Mouse (Mus musculus): ENCODE measurements around the gene Htr3b. TPM values are rescaled to one million over a fixed set of nuclear protein-coding genes. Genes with fewer than 3 reads are reported as not detected.

The Htr3b gene
- polyA plus RNA-seq (2014; fragmentation: Nextera tagmentation; extraction: Ambion mirVana), result 0.13 and 0.14 TPM in 2 replicates

DNA sequence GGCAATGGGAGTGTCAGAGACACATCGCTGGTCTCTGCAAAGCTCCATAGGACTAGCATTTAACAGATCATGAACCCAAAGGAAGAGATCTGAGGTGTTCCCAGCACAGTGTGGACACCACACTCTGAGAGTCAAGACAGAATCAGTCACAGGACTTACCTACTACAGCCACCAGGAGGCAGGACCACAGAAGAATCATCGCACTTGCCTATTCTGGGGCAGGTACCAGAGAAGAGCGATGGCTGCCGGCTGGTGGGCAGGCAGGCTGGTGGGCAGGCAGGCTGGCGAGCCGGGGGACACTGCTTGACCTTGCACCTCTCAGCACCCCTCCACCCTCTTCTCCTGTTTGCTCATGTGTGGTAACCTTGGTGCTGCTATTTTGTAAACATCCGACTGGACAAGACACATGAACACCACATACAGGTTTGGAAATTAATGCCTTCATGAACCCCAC is at the start of gene Htr3b:
TSS of gene Htr3b (minus strand) at position 404 of the 454 bp plus-strand sequence.
- no peak within 1 kb of the TSS for H3K4me3 ChIP-seq (replicated peaks; ENCODE audit: low read length)
- DNase-seq (ENCODE audit: low spot score) (no peak), ATAC-seq (ENCODE audit: low FRiP score) (no peak)
- H3K4me2 ChIP-seq (replicated peaks), result no peak within 1 kb of the TSS
- peaks cover 10% of the 10 kb centered on the region; the same call in 1 of the 2 replicates for H3K4me1 ChIP-seq (replicated peaks; ENCODE audit: control insufficient read depth, insufficient read depth, low read length)
- H3K36me3 ChIP-seq (replicated peaks; ENCODE audit: control insufficient read depth, insufficient read depth), result no peaks in the 10 kb centered on the region
- no peaks in the 10 kb centered on the region for H3K27me3 ChIP-seq (ENCODE audit: control insufficient read depth, insufficient read depth, low read length)
- H3K9me3 ChIP-seq (ENCODE audit: control insufficient read depth, low read length), result no peaks in the 10 kb centered on the region
- 64% methylated on average over 7 of the region's 7 CpGs for WGBS
- no peak within 1 kb of the TSS for H3K27ac ChIP-seq
- no peak within 1 kb of the TSS for H3K9ac ChIP-seq

DNA sequence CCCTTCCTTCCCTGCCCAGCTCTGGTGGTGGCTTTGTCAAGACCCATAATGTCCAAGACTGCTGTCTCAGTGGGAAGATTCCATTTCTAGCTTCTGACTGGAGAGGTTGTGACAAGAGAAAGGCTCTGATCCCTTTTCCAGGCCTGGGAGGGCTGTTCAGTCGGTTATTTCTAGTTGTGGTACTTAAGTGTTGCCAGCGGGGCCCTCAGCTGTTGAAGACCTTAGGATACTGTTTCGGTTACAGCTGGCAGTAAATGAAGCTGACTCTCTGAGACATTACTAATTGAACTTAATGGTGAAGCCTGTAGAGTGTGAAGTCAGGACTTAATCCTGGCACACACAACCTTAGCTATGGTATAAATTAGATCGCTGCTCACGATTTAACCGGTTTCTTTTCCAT is 34.5 kb upstream of the Htr3b start:
- DNase-seq (ENCODE audit: low spot score), result no peak
- no peaks in the 10 kb centered on the region for H3K27me3 ChIP-seq (ENCODE audit: control insufficient read depth, insufficient read depth, low read length)
- 85% methylated on average over 6 of the region's 6 CpGs for whole genome bisulfite sequencing

DNA sequence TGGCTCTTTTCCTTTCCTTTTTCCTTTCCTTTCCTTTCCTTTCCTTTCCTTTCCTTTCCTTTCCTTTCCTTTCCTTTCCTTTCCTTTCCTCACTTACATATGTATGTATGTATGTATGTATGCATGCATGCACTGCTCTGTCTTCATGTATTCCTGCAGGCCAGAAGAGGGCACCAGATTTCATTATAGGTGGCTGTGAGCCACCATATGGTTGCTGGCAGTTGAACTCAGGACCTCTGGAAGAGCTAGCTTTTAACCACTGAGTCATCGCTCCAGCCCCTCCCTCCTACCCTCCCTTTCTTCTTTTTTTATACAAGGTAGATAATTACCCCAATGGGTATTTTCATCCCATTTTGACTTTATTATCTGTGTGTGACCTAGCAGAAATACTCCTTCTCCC is 30.9 kb upstream of the Htr3b start:
- DNase-seq (ENCODE audit: low spot score) (no peak), ATAC-seq (ENCODE audit: low FRiP score) (no peak)
- Histone ChIP-seq H3K4me3 (replicated peaks; ENCODE audit: low read length) (no peak overlapping the region), H3K9me3 (ENCODE audit: control insufficient read depth, low read length) (no peaks in the 10 kb centered on the region), H3K27ac (no peak overlapping the region), H3K36me3 (replicated peaks; ENCODE audit: control insufficient read depth, insufficient read depth) (peaks cover 4% of the 10 kb centered on the region; the same call in 1 of the 2 replicates), H3K4me2 (replicated peaks) (no peak overlapping the region), H3K9ac (no peak overlapping the region), H3K27me3 (ENCODE audit: control insufficient read depth, insufficient read depth, low read length) (no peaks in the 10 kb centered on the region), H3K4me1 (replicated peaks; ENCODE audit: control insufficient read depth, insufficient read depth, low read length) (no peaks in the 10 kb centered on the region)
- 92% methylated on average over 1 of the region's 1 CpGs for WGBS

More for the DNA sequence above, 34.5 kb upstream of the Htr3b start:
- Histone ChIP-seq H3K9me3 (ENCODE audit: control insufficient read depth, low read length) (no peaks in the 10 kb centered on the region), H3K36me3 (replicated peaks; ENCODE audit: control insufficient read depth, insufficient read depth) (peaks cover 38% of the 10 kb centered on the region), H3K27ac (no peak overlapping the region), H3K4me2 (replicated peaks) (no peak overlapping the region), H3K4me3 (replicated peaks; ENCODE audit: low read length) (no peak overlapping the region), H3K9ac (no peak overlapping the region), H3K4me1 (replicated peaks; ENCODE audit: control insufficient read depth, insufficient read depth, low read length) (no peaks in the 10 kb centered on the region)
- no peak for ATAC-seq (ENCODE audit: low FRiP score)

DNA sequence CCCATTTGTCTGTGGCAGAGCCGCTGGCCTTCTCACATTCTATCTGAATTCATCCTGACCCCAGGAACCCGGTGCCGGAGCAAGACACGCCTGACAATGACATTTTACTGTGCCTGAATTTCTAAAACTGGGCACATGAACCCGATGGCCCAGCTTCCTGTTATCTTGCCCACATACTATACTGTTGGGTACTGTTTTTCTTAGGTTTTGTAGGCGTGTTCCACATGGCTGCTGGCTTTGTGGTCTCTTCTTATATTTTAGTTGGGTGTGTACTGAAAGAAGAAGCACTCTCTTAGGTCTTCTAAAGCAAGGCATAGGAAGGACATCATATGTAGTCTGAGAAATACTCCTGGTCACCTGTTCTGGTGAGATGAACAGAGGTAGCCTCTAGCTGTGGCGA is 30.0 kb upstream of the Htr3b start:
- Histone ChIP-seq H3K4me2 (replicated peaks) (no peak overlapping the region), H3K9me3 (ENCODE audit: control insufficient read depth, low read length) (no peaks in the 10 kb centered on the region), H3K36me3 (replicated peaks; ENCODE audit: control insufficient read depth, insufficient read depth) (no peaks in the 10 kb centered on the region), H3K27me3 (ENCODE audit: control insufficient read depth, insufficient read depth, low read length) (no peaks in the 10 kb centered on the region), H3K4me1 (replicated peaks; ENCODE audit: control insufficient read depth, insufficient read depth, low read length) (no peaks in the 10 kb centered on the region), H3K4me3 (replicated peaks; ENCODE audit: low read length) (no peak overlapping the region), H3K27ac (no peak overlapping the region), H3K9ac (no peak overlapping the region)
- no peak for ATAC-seq (ENCODE audit: low FRiP score)
- DNase-seq (ENCODE audit: low spot score), result no peak
- 94% methylated on average over 7 of the region's 7 CpGs for WGBS

DNA sequence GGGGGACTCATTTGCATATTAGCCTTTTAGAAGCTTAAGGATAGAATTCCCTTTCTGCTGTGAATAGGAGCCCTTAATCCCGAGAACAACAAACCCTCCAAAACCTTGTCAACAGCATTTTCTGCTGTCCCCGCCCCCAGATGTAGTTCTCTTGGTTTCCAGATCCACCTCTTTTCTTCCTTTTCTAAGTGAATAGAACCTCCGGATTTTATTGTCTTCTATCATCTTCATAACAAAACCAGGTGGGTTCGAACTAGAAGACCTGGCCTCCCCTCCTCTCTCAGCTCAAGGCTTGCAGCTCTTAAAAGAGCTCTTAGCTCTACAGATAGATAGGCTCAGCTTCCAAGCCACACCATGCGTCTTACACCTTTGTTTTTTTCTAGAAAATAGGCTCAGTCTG is 26.9 kb upstream of the Htr3b start:
- Histone ChIP-seq H3K9ac (no peak overlapping the region), H3K27ac (no peak overlapping the region), H3K4me1 (replicated peaks; ENCODE audit: control insufficient read depth, insufficient read depth, low read length) (peaks cover 11% of the 10 kb centered on the region), H3K27me3 (ENCODE audit: control insufficient read depth, insufficient read depth, low read length) (no peaks in the 10 kb centered on the region), H3K36me3 (replicated peaks; ENCODE audit: control insufficient read depth, insufficient read depth) (no peaks in the 10 kb centered on the region), H3K4me2 (replicated peaks) (no peak overlapping the region), H3K9me3 (ENCODE audit: control insufficient read depth, low read length) (no peaks in the 10 kb centered on the region), H3K4me3 (replicated peaks; ENCODE audit: low read length) (no peak overlapping the region)
- no peak for ATAC-seq (ENCODE audit: low FRiP score)
- WGBS, result 66% methylated on average over 5 of the region's 5 CpGs
- DNase-seq (ENCODE audit: low spot score), result no peak

DNA sequence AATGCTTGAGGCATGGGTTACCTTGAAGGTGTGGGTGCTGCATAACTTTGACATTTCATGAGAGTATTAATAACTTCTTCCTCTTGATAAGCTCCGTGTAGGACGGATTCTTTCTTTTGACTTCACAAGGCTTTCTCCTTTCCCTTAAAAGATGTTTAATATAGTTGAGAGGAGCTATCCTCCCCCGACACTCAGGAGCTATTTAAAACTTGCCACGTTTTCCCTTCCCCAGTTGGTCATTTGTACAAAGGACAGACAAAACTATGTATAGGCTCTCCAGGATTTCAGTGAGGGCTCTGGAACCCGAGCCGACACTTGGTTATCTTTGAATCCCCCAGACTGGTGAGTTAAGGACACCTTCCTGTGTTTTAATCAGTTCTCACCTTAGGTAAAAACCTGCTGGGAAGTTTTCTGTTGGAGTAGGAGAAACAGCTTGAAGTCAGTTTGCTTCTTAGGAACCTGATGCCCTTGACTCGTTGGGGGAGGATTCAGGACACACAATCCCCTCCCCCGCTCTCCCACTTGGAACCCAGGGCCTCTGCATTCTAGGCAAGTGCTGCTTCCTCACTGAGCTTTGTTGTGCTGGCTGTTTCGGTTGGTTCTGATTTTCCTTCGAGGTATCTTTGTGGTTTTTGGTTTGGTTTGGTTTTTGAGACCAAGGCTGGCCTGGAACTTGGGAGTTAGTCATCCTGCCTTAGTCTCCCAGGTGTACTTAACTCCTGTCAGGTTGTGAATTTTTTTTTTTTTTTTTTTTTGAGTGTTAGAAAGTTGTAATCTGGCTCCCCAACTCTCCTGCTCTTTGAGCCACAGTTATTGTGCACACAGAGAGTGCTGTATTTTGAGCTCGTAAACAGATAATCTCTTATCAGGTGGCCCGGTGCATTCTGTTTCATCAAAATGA is 22.7 kb upstream of the Htr3b start:
- no peaks in the 10 kb centered on the region for H3K27me3 ChIP-seq (ENCODE audit: control insufficient read depth, insufficient read depth, low read length)
- H3K27ac ChIP-seq, result no peak overlapping the region
- ATAC-seq (ENCODE audit: low FRiP score), result no peak
- H3K4me1 ChIP-seq (replicated peaks; ENCODE audit: control insufficient read depth, insufficient read depth, low read length), result peaks cover 25% of the 10 kb centered on the region
- no peaks in the 10 kb centered on the region for H3K36me3 ChIP-seq (replicated peaks; ENCODE audit: control insufficient read depth, insufficient read depth)
- 27% methylated on average over 12 of the region's 12 CpGs for WGBS
- DNase-seq (ENCODE audit: low spot score), result no peak
- H3K4me2 ChIP-seq (replicated peaks), result peak overlapping the region; percentile 55
- no peaks in the 10 kb centered on the region for H3K9me3 ChIP-seq (ENCODE audit: control insufficient read depth, low read length)
- H3K9ac ChIP-seq, result peak overlapping the region; percentile 1; the same call in 1 of the 2 replicates
- peak overlapping the region; percentile 4; the same call in 1 of the 2 replicates for H3K4me3 ChIP-seq (replicated peaks; ENCODE audit: low read length)

DNA sequence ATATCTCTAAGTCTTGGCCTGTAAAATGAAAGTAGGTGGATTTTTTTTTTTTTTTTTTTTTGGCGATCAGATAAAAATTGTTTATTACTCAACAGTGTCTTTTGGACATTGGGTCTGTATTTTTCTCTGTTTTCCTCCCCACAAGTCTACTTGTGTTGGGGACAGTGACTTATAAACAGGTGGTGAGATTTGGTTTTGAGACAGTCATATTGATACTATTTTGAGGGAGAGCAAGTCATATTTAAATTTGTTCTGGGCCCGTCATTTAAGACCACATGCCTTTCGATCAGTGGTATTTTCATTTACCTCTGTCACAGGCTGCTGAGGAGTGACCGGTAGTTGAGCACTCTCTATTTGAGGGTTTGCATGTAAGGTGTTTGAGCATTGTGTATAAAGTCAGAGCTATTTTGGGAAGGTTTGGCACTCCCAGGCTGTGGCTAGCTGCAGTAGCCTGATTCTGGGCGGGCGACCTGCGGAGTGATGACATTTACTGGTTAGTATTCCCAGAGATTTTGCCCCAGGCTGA is 21.9 kb upstream of the Htr3b start:
- H3K27me3 ChIP-seq (ENCODE audit: control insufficient read depth, insufficient read depth, low read length), result no peaks in the 10 kb centered on the region
- H3K9me3 ChIP-seq (ENCODE audit: control insufficient read depth, low read length), result no peaks in the 10 kb centered on the region
- peak overlapping the region; percentile 55 for H3K4me2 ChIP-seq (replicated peaks)
- ATAC-seq (ENCODE audit: low FRiP score) (no peak), DNase-seq (ENCODE audit: low spot score) (no peak)
- H3K9ac ChIP-seq, result peak overlapping the region; percentile 63; the same call in 1 of the 2 replicates
- peak overlapping the region; percentile 74; the same call in 1 of the 2 replicates for H3K4me3 ChIP-seq (replicated peaks; ENCODE audit: low read length)
- no peak overlapping the region for H3K27ac ChIP-seq
- H3K4me1 ChIP-seq (replicated peaks; ENCODE audit: control insufficient read depth, insufficient read depth, low read length), result peaks cover 25% of the 10 kb centered on the region
- no peaks in the 10 kb centered on the region for H3K36me3 ChIP-seq (replicated peaks; ENCODE audit: control insufficient read depth, insufficient read depth)
- WGBS, result 21% methylated on average over 7 of the region's 7 CpGs

DNA sequence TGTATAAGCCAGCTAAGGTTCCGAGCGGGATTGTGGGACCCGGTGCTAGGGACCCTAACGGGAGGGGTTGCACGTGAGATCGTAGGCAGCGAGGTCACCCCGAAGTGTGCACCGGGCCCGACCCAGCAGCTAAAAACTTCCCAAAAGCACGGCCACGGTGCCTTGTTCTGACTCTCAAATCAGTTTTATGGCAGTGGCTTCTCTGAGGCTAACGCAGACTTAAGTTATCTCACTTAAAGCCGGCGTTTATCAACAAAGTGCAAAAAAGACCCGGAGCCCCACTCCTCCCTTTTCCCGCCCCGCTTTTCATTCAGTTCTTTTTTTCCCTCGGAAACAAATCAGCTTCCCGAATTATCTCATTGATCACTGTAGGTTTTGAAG is 20.9 kb upstream of the Htr3b start:
- H3K9me3 ChIP-seq (ENCODE audit: control insufficient read depth, low read length), result no peaks in the 10 kb centered on the region
- peaks cover 25% of the 10 kb centered on the region for H3K4me1 ChIP-seq (replicated peaks; ENCODE audit: control insufficient read depth, insufficient read depth, low read length)
- peak; percentile 55 for DNase-seq (ENCODE audit: low spot score)
- peak overlapping the region; percentile 55 for H3K4me2 ChIP-seq (replicated peaks)
- H3K27me3 ChIP-seq (ENCODE audit: control insufficient read depth, insufficient read depth, low read length), result no peaks in the 10 kb centered on the region
- WGBS, result under 1% methylated on average over 20 of the region's 20 CpGs
- peak overlapping the region; percentile 74 for H3K4me3 ChIP-seq (replicated peaks; ENCODE audit: low read length)
- peak overlapping the region; percentile 63 for H3K9ac ChIP-seq
- H3K36me3 ChIP-seq (replicated peaks; ENCODE audit: control insufficient read depth, insufficient read depth), result no peaks in the 10 kb centered on the region
- peak overlapping the region; percentile 79 for H3K27ac ChIP-seq
- no peak for ATAC-seq (ENCODE audit: low FRiP score)

DNA sequence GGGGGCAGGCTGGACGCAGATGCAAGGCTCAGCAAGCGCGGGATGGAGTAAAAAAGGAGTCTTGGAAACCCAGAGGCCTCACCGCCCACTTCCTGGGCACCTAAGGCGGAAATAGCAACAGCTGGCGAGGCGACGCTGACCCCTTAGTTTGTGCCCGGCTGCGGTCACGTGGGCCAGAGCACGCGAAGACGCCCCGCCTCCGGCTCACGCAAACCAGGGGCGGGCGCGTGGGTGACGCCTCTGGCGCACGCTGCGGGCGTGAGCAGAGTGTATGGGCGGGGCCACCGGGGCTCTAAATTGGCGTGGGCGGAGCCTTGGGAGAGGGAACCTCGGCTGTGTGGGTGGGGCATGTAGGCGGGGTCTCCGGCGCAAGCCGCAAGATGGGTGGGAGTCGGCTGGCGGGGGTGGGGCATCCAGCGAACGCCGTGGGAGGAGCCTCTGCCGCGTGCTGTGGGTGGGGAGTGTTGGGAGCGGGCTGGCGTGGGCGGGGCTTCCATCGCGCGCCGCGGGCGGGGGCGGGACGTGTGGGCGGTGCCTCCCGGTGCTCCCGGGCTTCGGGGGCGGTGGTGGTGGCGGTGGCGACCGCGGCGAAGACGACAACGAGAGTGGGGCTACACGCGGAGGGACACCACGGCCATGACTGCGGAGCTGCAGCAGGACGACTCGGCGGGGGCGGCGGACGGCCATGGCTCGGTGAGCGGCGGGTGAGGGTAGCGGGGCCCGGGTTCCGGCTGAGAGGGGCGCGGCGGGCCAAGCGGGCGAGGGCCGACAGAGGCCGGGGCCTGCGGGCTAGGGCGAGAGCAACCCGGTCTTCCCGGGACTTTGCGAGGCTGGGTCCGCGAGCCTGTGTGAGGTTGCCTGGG is 20.3 kb upstream of the Htr3b start, which contains the start of gene Usp28:
TSS of gene Usp28 (plus strand) at position 531 of the 863 bp plus-strand sequence.
- peaks cover 25% of the 10 kb centered on the region for H3K4me1 ChIP-seq (replicated peaks; ENCODE audit: control insufficient read depth, insufficient read depth, low read length)
- H3K9ac ChIP-seq, result peak within 1 kb of the TSS; percentile 67
- DNase-seq (ENCODE audit: low spot score), result peak; percentile 98
- peak within 1 kb of the TSS; percentile 90 for H3K27ac ChIP-seq
- ATAC-seq (ENCODE audit: low FRiP score), result peak; percentile 95
- peak within 1 kb of the TSS; percentile 55 for H3K4me2 ChIP-seq (replicated peaks)
- H3K27me3 ChIP-seq (ENCODE audit: control insufficient read depth, insufficient read depth, low read length), result no peaks in the 10 kb centered on the region
- peak within 1 kb of the TSS; percentile 74 for H3K4me3 ChIP-seq (replicated peaks; ENCODE audit: low read length)
- no peaks in the 10 kb centered on the region for H3K9me3 ChIP-seq (ENCODE audit: control insufficient read depth, low read length)
- H3K36me3 ChIP-seq (replicated peaks; ENCODE audit: control insufficient read depth, insufficient read depth), result no peaks in the 10 kb centered on the region
- under 1% methylated on average over 81 of the region's 94 CpGs for WGBS
